Mouse (Mus musculus): ENCODE results near the gene Slc22a16.

DNA sequence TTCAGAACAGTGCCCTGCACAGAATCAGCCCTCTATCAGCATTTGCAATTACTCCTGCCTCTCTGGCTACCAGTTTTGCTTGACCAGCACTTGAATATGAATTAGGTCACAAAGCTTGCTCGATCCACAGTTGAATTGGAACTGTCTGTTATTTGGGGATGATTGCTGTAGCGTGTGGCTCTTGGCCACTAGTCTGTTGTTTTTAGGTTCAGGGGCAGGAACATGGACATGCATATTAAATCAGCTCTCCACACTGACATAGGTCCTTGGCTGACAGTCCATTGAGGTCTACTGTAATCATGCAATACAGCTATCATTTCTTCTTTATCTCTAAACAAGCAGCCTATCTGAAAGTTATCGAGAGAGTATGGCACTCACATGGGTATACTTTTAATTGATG, 62.0 kb downstream of the Slc22a16 start:
- TF ChIP-seq POLR2A (IDR thresholded peaks at IDR 0.05; ENCODE audit: borderline replicate concordance, insufficient read depth, low read length) (no peak), CTCF (IDR thresholded peaks at IDR 0.05; ENCODE audit: borderline replicate concordance, insufficient read depth, low read depth, low read length) (no peak)

Data from cerebellum, adult 2 months (tissue).